Mouse (Mus musculus) thymus, postnatal 10 days (tissue): ENCODE data around the gene Abcb9.

Experiments used
- DNase-seq, 2 experiments: peaks; one replicate each; pipeline ENCODE4 v3.0.0; 2021; ENCODE audit warnings: low spot score in 2 of 2

Abcb9 gene

GRCm38 (mm10) chr5:124032001-124032508 lies 63.5 kb downstream of the Abcb9 start, which contains the start of gene Vps37b:
Gene Vps37b, minus strand, starts transcription at chr5:124032270.
- DNase-seq: peak; percentile 80 to 90

DNA sequence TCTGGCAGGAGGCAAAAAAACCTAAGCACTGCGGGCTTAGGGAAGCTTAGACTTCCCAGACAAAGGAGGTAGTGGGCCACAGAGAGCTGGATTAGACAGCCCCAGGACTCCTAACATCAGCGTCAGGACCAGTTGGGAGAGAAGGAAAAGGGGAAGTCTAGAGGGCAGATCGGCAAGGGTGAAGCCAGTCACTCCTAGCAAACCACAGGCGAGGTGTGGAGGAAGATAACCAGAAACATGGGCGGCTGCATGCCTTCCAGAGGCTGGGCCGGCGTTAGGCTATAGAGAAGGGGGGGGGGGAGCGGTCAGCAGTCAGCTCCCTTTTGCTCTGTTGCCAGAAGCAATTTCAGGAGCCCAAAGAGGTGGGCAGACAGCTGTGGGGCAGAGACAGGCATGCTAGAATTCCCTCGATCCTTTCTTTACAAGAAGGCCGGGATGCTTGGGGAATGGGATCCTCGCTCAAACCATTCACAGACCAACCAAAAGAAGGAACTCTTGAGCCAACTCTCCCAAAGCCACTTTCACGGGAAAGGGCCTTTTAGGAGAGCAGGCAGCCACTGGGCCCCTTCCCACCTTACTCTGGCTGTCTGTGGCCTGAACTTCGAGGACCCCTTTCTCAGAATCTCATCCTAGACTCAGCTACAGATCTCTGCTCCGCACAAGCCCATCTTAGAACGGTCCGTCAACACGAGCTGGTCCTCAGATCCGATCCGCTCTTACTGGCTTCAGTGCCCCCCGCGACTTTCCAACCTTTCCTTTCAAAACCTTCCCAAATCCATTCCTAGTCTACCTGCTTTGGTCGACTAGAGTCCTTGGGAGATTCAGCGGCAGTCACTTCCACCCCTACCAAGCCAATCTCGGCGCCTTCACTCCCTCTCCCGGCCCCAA lies 64.3 kb downstream of the Abcb9 start:
- peak in 1 of 2 experiments; percentile 10 for DNase-seq

DNA sequence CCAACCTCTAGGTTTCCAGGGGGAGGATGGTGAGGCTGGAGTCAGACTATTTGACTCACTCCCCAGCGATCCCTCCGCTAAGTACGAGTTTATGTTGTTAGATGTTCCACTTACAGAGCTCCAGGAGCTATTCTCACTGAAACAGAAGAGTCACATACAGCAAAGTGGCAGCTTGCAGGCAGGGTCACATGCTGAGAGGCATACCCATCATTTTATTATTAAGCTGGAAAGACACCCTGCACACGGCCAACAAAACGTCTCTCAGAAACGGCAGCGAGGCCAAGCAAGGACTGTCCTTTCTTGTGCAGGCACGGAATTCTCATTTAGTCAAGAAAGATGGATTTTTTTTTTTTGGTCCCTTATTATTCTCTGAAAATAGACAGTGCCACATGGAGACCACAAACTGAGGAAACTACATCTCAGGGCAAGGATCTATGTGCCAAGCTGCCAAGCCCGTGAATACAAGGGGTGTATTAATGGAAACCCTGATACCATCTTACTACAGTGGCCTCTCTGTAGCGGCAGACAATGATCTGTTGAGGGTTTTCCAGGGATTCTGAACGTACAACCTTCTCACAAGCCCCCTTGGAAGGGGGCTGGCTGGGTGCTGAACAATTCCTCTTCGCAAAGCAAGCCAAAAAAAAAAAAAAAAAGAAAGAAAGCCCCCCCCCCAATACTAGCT lies 65.1 kb downstream of the Abcb9 start:
- no peak for DNase-seq

DNA sequence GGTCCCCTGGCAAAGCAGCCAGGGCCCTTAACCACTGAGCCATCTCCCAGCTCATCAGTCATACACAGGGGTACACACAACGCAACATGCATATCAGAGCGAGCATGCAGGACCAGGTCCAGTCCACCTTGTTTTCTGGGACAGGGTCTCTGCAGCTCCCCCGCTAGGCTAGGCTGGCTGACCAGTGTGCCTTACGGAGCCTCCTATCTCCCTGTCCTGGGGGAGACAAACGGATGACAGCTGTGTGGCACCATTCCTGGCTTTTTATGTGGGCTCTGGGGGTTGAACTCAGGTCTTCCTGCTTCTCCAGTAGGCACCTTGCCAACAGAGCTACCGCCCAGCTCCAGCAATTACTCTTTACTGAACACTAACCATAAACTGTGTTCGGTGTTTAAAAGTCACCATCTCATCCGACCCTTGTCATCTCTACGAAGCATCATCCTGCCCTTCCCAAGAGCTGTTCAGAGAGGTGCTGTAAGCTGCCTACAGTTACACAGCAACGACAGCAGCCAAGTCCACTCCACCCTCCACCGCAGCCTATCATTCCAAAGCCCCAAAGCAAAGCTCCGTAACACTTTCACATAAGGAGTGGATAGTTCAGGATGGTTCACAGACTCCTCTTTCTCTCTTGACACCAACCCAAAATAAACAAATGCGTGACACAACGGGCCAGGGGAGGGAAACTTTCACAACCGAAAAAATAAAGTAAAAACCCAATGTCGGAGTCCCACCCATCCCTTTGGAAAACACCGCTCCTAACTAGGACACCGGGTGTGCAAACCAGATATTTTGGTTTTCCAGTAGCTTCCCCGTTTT lies 66.2 kb downstream of the Abcb9 start:
- no peak for DNase-seq

GRCm38 (mm10) chr5:124028680-124029079 lies 66.9 kb downstream of the Abcb9 start:
- DNase-seq: no peak

- no peak for DNase-seq
Measured at GRCm38 (mm10) chr5:124027702-124028470, 67.7 kb downstream of the Abcb9 start.

- DNase-seq: no peak
Measured at GRCm38 (mm10) chr5:124026568-124026967, 69.0 kb downstream of the Abcb9 start.

GRCm38 (mm10) chr5:124025587-124026441 lies 69.8 kb downstream of the Abcb9 start:
- no peak for DNase-seq

DNA sequence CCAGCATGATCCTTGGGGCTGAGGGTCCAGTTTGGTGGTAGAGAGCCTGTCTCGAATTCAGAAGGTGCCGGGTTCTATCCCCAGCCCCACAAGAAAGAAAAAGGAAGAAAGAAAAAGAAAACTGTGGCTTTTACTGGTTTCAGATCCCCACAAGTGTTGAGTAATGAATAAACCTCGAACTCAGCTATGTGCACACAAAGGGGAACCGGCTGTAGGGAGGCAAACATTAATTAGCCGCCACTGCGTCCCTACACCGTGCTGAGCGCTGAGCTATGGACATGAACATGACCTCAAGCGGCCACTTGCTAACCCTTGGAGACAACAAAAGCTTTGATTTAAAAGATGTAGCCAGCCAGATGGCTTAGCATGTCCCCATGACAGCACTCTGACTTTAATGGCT lies 70.5 kb downstream of the Abcb9 start:
- DNase-seq: no peak

GRCm38 (mm10) chr5:124024677-124025076 lies 70.9 kb downstream of the Abcb9 start:
- no peak for DNase-seq

DNA sequence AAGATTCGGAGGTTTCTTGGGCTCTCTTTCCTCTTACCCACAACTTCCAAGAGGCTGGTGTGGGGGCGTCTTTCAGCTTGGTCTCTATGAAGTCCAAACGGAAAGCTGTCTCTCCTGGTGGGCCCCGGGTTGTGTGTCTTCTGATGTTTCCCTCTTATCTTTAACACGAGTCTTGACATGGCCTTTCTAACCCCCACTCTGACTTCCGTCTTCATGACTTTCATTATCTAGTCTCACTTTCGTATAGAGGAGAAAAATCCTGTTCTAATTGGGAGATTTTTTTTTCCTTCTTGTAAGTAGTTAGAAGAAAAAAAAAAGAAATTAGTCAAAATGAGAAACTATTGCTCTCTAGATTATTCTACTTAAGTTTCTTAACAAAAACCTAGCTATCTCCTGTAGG lies 73.2 kb downstream of the Abcb9 start:
- no peak for DNase-seq

DNA sequence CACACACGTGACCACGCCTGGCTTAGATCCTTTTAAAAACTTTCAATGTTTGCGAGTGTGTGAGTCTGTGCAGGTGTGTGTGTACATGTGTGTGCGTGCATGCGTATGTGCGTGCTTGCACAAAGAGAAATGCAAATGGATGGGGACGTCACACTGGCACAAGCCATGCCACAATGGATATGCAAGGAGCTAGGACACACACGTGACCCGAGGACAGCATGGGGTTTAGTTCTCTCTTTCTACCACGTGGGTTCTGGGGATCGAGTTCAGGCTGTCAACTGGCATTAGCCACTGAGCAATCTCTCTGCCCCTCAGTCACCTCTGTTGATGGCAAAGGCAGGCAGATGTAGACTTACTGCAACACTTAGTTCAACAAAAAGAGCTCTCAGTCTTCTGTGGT lies 73.9 kb downstream of the Abcb9 start:
- DNase-seq: no peak

DNA sequence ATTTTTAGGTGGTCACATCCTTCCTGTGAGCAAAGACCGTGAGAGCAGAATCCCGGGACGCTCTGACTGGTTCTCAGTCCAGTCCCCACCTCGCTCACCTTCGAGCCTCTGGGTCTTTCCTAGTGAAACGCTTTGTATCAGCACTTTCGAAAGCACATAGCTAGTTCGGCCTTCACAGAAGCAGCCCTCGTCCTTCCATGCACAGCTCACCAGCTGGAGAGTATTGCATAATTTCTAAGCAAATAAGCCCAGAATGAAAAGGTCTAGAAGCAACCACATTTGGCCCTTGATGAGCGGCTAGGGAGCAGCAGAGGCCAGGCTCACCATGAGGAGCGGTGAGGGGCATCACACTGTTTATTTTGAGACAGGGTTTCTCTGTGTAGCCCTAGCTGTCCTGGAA lies 74.5 kb downstream of the Abcb9 start:
- no peak for DNase-seq

DNA sequence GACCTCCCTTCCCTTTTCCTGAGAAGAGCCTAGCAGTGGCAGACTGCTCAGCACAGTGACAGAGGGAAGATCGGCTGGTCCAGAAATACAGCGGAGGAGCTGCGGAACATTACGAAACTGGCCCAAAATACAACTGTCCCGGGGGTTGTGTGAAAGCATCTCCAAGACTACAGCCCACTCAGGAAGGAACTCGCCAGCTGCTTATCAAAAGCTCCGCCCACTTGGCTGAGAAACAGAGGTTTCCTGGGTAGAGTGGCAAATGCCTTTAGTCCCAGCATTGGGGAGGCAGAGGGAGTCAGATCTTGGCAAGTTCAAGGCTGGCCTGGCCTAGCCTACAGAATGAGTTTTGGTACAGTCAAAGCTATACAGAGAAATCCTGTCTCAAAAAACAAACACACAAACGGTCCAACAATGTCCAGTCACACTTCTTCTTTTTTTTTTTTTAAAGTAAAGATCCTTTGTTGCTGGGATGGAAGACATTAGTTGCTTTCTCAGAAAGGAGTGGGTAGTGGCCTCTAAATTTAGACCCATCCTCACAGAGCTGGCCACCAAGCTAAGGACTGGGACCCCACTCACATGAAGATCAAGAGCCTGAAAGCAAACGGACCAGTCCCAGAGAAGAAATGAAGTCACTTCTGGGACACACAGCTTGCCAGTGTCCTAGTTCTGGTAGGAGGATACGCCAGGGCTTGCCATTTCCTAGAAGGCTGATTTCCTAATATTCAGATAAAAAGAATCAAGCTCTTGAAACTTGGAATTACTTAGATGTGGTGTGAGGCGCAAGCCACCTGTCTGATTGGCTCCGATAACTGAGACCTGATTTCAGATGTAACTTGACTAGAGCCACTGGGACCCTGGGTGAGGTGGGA lies 76.0 kb downstream of the Abcb9 start:
- peak; percentile 34 to 56 for DNase-seq

DNA sequence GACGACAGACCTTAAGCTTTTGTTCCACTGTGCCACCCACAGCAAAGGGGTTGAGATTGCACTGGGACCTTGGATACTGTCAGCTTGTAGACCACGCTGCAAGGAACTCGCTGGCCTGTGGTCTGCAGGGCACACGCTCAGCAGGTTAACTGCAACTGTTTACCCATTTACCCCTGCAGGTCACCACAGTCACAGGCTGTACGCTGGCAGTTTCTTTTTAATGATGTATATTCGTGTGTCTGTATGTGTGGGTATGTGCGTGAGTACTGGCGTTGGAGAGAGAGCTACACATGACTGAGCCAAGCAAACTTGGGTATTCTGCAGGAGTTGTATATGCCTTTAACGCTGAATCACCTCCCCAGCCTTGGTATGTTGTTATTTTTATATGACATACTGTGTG lies 76.9 kb downstream of the Abcb9 start:
- no peak for DNase-seq

DNA sequence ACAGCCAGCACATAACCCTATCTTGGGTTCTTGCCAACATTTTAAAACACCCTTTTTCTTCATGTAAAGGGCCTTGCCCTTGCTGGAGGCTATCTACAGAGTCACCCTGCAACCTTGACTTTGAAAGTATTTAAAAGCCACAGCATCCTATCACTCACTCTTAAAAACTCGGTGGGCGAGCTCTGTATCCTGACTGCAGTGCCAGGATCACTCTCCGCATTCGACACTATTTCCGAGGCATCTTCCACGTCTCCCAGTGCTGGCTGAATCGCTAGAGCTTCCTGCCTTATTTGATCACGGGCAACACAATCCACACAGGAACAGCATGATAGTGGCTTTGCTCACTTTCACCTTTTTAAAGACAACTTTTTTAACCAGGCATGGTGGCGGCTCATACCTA lies 77.7 kb downstream of the Abcb9 start:
- DNase-seq: no peak

GRCm38 (mm10) chr5:124016291-124016821 lies 79.2 kb downstream of the Abcb9 start:
- DNase-seq: no peak

DNA sequence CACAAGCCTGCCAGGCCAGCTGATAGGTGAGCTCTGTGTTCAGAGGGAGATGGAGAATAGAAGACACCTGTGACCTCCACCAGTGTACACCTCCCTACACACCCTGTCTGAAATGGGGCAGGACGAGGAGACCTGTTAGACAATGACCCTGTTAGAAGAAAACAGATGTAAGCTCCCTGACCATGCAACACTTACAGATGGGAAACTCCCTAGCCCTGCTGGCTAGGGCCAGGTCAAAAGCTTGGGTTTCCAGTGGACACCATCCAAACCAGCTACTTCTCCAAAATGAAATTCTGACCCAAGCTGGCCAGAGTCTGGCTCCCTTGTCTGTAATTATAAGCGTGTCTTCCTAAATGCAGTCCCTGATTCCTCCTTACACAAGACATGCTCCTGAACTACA lies 79.9 kb downstream of the Abcb9 start:
- no peak for DNase-seq

DNA sequence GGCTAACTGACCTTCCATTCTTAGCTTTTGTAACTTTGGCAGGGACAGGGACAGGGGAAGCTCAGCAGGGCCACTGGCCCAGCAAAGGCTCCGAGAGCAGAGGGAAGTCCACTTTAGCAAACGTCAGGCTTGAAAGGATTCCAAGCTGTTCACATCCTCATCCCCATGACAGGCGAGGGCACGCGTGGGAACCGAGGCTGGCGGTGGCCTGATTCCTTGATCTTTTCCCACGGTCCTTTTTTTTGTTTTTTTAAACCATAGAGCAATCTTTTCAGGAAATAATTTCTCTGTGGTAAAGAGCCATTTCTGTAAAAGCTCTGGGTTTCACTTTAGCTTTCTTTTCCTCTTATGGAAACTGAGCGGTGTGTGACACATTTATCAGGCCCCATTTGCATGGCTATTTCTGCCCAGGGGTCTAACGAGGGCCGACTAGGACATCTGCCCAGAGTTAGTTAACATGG lies 80.8 kb downstream of the Abcb9 start:
- no peak for DNase-seq
